ENCODE assay signal across 8 mouse cellular contexts in the genomic region with DNA sequence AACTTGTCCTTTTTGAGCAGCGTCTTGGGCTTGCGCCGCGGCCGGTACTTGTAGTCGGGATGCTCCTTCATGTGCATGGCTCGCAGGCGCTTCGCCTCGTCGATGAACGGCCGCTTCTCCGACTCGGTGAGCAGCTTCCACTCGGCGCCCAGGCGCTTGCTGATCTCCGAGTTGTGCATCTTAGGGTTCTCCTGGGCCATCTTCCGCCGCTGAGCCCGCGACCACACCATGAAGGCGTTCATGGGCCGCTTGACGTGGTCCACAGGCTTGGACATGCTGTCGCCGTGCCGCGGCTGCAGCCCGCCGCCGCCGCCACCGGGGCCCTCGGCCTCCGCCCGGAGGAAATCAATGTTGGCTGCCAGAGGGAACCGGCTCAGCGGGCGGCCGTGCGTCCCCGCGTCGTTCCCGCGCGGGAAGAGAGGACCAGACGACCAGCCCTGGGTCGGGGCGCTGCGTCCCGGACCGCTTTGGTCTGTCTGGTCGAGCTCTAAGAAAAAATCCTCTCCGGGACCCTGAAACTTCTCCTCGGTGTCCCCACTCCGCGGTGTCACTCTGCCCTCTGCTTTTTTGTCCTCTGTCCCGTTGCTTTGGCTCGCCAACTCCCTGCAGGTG. TPM values are rescaled to one million over a fixed set of nuclear protein-coding genes. Genes with fewer than 3 reads are reported as not detected.
DNase-seq lines count a peak whose midpoint lies in the region; ATAC-seq and TF ChIP-seq lines count a peak whose summit lies in the region.

No protein-coding gene starts in this region.

- peaks cover 64% of the 10 kb centered on the region for H3K27me3 ChIP-seq in hindbrain, embryonic 12.5 days
- H3K27me3 ChIP-seq in liver, embryonic 14.5 days (ENCODE audit: control insufficient read depth, insufficient read depth, low read length), result peaks cover 94% of the 10 kb centered on the region
- H3K27me3 ChIP-seq in stomach, postnatal 0 days (ENCODE audit: control insufficient read depth, insufficient read depth, low read length), result no peaks in the 10 kb centered on the region; the same call in 1 of the 2 replicates

- no peaks in the 10 kb centered on the region for H3K36me3 ChIP-seq in hindbrain, embryonic 12.5 days
- no peaks in the 10 kb centered on the region for H3K36me3 ChIP-seq in liver, embryonic 14.5 days (replicated peaks; ENCODE audit: control insufficient read depth, insufficient read depth, low read depth)
- no peaks in the 10 kb centered on the region for H3K36me3 ChIP-seq in stomach, postnatal 0 days (ENCODE audit: control insufficient read depth, insufficient read depth, low read length)

- TF ChIP-seq CTCF in liver, embryonic 14.5 days (IDR thresholded peaks at IDR 0.05; ENCODE audit: low read depth), result no peak
- no peak for TF ChIP-seq CTCF in stomach, postnatal 0 days (IDR thresholded peaks at IDR 0.05; ENCODE audit: low read depth)

- no peaks in the 10 kb centered on the region for H3K9me3 ChIP-seq in hindbrain, embryonic 12.5 days (replicated peaks)
- no peaks in the 10 kb centered on the region for H3K9me3 ChIP-seq in liver, embryonic 14.5 days (ENCODE audit: control insufficient read depth, low read length)
- H3K9me3 ChIP-seq in stomach, postnatal 0 days (ENCODE audit: control insufficient read depth, low read length), result no peaks in the 10 kb centered on the region

- DNase-seq in embryo, embryonic 10 days (ENCODE audit: low spot score), result peak; percentile 68
- no peak for DNase-seq in embryo, embryonic 9.5 days (ENCODE audit: extremely low spot score)
- peak; percentile 11 to 21 for DNase-seq in thymus, postnatal 36 days
- no peak for DNase-seq in thymus, postnatal 0 days (ENCODE audit: low spot score)
- no peak for DNase-seq in liver, embryonic 14.5 days (ENCODE audit: low read depth in 3 of 3, low spot score in 3 of 3)
- peak; percentile 38 for DNase-seq in stomach, postnatal 0 days (ENCODE audit: low spot score)
- DNase-seq in cerebellum, adult 8-10 months, result no peak

- TF ChIP-seq EP300 in liver, embryonic 14.5 days (IDR thresholded peaks at IDR 0.05; ENCODE audit: low read depth), result no peak
- no peak for TF ChIP-seq EP300 in stomach, postnatal 0 days (optimal IDR thresholded peaks at IDR 0.05)

- H3K4me2 ChIP-seq in hindbrain, embryonic 12.5 days (replicated peaks), result peak overlapping the region; percentile 73
- H3K4me2 ChIP-seq in liver, embryonic 14.5 days (ENCODE audit: low read depth), result peak overlapping the region; percentile 53
- peak overlapping the region; percentile 67 for H3K4me2 ChIP-seq in stomach, postnatal 0 days (replicated peaks; ENCODE audit: low read depth)

- peaks cover 42% of the 10 kb centered on the region for H3K4me1 ChIP-seq in hindbrain, embryonic 12.5 days
- H3K4me1 ChIP-seq in liver, embryonic 14.5 days (replicated peaks; ENCODE audit: control insufficient read depth in 2 of 2, insufficient read depth in 2 of 2, low read length in 1 of 2), result no peaks in the 10 kb centered on the region
- H3K4me1 ChIP-seq in stomach, postnatal 0 days (replicated peaks; ENCODE audit: control insufficient read depth, insufficient read depth), result no peaks in the 10 kb centered on the region; the same call in 1 of the 2 replicates

- WGBS in hindbrain, embryonic 12.5 days, result under 1% methylated on average over 61 of the region's 62 CpGs
- under 1% methylated on average over 60 of the region's 62 CpGs for WGBS in liver, embryonic 14.5 days (ENCODE audit: insufficient replicate concordance)
- WGBS in stomach, postnatal 0 days, result 1% methylated on average over 60 of the region's 62 CpGs

- H3K4me3 ChIP-seq in hindbrain, embryonic 12.5 days, result peak overlapping the region; percentile 63
- H3K4me3 ChIP-seq in liver, embryonic 14.5 days (ENCODE audit: insufficient read depth in 1 of 2, low read depth in 2 of 2, low read length in 2 of 2), result peak overlapping the region in 1 of 2 experiments; percentile 25; a peak in 1 of 4 replicates
- H3K4me3 ChIP-seq in stomach, postnatal 0 days (ENCODE audit: low read depth, low read length), result peak overlapping the region; percentile 62

- H3K27ac ChIP-seq in hindbrain, embryonic 12.5 days, result peak overlapping the region; percentile 83
- no peak overlapping the region for H3K27ac ChIP-seq in liver, embryonic 14.5 days
- H3K27ac ChIP-seq in stomach, postnatal 0 days (replicated peaks), result peak overlapping the region; percentile 90

- no peak for ATAC-seq in hindbrain, embryonic 12.5 days (ENCODE audit: low FRiP score)
- no peak for ATAC-seq in liver, embryonic 14.5 days (ENCODE audit: insufficient read depth)
- no peak for ATAC-seq in stomach, postnatal 0 days (ENCODE audit: low FRiP score, low TSS enrichment)

- H3K9ac ChIP-seq in hindbrain, embryonic 12.5 days, result peak overlapping the region; percentile 81
- H3K9ac ChIP-seq in liver, embryonic 14.5 days (replicated peaks), result no peak overlapping the region
- H3K9ac ChIP-seq in stomach, postnatal 0 days (ENCODE audit: low read length), result peak overlapping the region; percentile 69

RNA-seq across cellular contexts. Expression of a gene that starts 1.4 kb away (rescaled TPM):
- 0.08 TPM in 2 replicates for polyA plus RNA-seq in thymus, postnatal 0 days (2015; fragmentation: Nextera tagmentation; extraction: Ambion mirVana)
- polyA plus RNA-seq in hindbrain, embryonic 12.5 days (2016; fragmentation: Nextera tagmentation; extraction: Ambion mirVana), result 16.2 TPM in 2 replicates
- 0.01 TPM in 1 of 2 replicates, not detected in the other for polyA plus RNA-seq in liver, embryonic 14.5 days (2012; rRNA removed)
- not detected in 2 replicates for polyA plus RNA-seq in liver, embryonic 14.5 days (2014; fragmentation: Nextera tagmentation; extraction: Ambion mirVana)
- 6.8 and 7.9 TPM in 2 replicates for polyA plus RNA-seq in stomach, postnatal 0 days (2015; fragmentation: Nextera tagmentation; extraction: Ambion mirVana)

RNA-seq across cellular contexts. Expression of a gene that starts 31.3 kb away (rescaled TPM):
- not detected in 2 replicates for polyA plus RNA-seq in thymus, postnatal 0 days (2015; fragmentation: Nextera tagmentation; extraction: Ambion mirVana)
- polyA plus RNA-seq in hindbrain, embryonic 12.5 days (2016; fragmentation: Nextera tagmentation; extraction: Ambion mirVana), result not detected in 2 replicates
- polyA plus RNA-seq in liver, embryonic 14.5 days (2012; rRNA removed), result not detected in 2 replicates
- not detected in 2 replicates for polyA plus RNA-seq in liver, embryonic 14.5 days (2014; fragmentation: Nextera tagmentation; extraction: Ambion mirVana)
- not detected in 2 replicates for polyA plus RNA-seq in stomach, postnatal 0 days (2015; fragmentation: Nextera tagmentation; extraction: Ambion mirVana)

Comparison
In these comparisons a context has a peak if more than half of its experiments do, and no peak if none do; other contexts are left out.
1. DNase-seq: peak in embryo, embryonic 10 days (single experiment), thymus, postnatal 36 days (2 of 2) and stomach, postnatal 0 days (single experiment); none in embryo, embryonic 9.5 days (single experiment), thymus, postnatal 0 days (single experiment), liver, embryonic 14.5 days (0 of 3) and cerebellum, adult 8-10 months (single experiment).
2. Peak in every context shown above with its lines, with median percentiles within 50 percentile points of each other: H3K4me2 ChIP-seq.